Mouse (Mus musculus): Measurements from ENCODE around the gene Ptf1a.

Ptf1a gene

DNA sequence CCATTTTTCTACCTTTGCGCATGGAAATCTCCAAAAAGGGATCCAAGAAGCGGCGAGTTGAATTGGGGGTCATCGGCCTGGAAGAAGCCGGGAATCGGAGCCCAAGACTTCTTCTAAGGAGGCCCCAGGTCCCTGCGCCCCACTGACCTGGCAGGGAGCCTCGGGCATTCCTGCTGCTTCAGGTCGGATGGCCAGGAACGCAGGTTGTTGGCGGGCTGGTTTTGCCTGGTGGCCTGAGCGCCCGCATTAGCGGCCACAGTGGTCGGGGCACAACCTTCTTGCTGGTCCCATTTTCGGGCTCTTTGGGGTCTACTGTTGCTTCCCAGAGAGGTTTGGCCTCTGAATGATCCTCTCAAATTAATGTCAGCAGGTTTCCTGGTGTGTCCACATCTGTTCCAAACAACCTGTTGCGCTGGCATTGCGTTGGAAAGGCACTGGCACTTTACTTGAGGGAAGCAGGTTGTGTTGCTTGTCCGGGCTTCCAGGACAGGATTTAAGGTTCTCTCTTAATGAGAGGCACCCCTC lies 7.1 kb downstream of the Ptf1a start:
- no peak for DNase-seq (ENCODE audit: low read depth, low spot score)

DNA sequence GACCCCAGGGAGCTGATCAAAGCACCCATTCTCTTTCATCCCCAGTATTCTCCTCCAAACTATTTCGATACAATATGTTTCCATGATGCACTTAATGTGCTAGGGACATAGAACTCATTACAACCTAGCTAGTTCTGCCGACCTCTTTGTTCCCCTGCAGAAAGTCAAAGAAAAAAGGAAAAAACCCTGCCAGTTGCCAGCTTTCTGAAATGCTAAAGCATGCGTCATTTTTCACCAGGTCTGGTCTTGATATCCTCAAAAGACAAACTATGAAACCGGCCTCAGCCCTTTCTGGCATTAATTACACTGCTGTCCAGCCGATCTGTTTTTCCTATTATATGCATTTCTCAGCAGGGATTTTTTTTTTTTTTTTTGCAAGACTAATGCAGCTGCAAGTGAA lies 9.8 kb downstream of the Ptf1a start:
- DNase-seq (ENCODE audit: low read depth, low spot score), result no peak

DNA sequence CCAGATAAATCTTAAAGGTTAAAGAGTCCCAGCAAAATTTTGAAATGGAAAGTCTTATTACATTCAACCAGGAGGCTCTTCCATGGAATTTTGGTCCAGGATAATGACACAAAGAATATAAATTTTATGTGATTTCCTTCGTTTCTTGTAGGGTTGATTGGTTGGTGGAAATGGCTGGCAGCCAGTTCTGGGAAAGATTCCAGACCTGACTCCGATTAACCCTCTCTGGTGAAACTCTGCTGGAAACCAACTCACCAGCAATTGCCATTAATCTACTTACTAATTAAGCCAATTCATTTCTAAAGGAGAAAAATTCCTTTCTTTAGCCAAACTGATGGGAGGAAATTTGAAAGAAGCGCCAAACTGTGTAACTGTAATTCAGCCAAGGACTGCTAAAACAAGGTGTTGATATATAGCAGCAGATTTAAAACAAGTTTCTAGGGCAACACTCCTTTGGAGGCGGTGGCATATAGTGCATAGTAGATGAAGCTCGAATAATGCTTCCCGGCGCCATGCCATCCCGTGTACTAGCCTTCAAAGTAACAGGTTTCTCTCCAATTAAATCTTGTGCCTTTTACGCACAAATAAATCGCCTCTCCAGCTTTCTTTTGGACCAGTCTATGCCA lies 10.5 kb downstream of the Ptf1a start:
- DNase-seq (ENCODE audit: low read depth, low spot score), result no peak

DNA sequence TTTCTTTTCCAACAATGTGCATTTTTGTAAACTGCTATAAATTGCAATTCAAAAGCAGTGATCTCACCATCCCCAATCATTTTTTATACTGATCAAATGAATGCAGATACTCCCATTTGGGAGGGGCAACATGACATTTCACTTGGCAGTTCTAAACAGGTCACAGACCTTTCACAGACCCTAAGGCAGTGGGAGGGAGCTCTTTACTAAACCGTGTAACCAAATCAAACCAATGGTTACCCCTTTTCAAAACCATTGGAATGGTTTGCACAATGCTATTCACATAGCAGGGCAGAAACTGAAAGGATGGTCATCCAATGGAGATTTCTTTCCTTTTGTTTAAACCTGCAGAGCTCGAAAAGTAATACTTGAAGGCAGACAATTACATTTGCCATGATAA lies 13.3 kb downstream of the Ptf1a start:
- DNase-seq (ENCODE audit: low read depth, low spot score), result no peak

DNA sequence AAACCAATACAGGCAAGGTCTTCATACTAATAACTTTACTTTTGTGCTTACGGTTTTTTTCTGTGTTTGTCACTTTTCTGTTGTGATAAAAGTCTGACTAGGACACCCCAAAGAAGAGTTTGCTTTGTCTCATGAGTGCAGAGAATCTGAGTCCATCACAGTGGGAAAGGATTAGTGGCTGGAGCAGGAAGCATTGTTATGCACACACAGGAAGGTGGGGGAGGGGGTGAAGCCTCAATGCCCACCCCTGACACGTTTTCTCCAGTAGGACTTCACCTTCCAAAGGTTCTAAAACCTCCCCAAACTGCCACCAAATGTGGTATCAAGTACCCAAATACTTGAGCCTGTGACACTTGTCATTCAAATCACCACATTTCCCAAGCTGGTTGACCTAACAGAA lies 16.5 kb downstream of the Ptf1a start:
- DNase-seq (ENCODE audit: low read depth, low spot score), result no peak

DNA sequence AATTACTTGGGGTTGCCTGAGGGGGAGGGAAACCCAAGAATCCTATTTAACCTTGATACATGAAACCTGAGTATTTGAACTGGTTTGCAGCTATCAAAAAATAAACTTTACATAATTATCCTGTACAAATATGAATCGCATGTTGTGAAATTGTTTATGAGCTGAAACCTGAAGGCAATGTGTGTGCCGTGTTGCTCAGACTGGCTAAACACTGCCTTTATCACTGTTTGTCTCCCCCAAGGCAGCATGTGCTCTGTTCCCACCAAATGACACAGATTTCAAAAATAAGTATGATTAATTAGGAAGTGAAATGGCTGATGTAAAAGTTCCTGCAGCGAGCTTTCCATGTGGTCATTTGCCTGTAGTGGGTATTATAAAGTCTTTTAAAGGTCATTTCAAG lies 44.8 kb downstream of the Ptf1a start:
- DNase-seq (ENCODE audit: low read depth, low spot score), result no peak
